Mouse (Mus musculus) heart, embryonic 14.5 days (tissue): ENCODE results near the gene Stra8. TPM values are rescaled to one million over a fixed set of nuclear protein-coding genes. Genes with fewer than 3 reads are reported as not detected.

Experiments
- ATAC-seq: fragments of 200-750 bp; cut with Nextera tagmentation; 2 replicates; pipeline ENCODE4 v1.8.0; 2017; ENCODE audit warnings: low read depth, moderate TSS enrichment; ENCODE audit not compliant: insufficient number of reproducible peaks, insufficient read depth, low FRiP score
- H3K27ac ChIP-seq, 2 experiments: fragments of 200-500 bp in 1 of 2; fragments of 300-500 bp in 1 of 2; sonication (generic) in 1 of 2; replicated peaks in 1 of 2; 2 replicates each; pipeline ENCODE4 v1.5.1; 2012 to 2014; ENCODE audit warnings: low read depth in 2 of 2, low read length in 2 of 2, control low read depth in 1 of 2, mild to moderate bottlenecking in 1 of 2, mixed read lengths in 1 of 2; ENCODE audit not compliant: control insufficient read depth in 1 of 2, insufficient read depth in 1 of 2
- H3K27me3 ChIP-seq: fragments of 300-500 bp; sonication (generic); 2 replicates; pipeline ENCODE4 v1.6.1; 2014; ENCODE audit warnings: mild to moderate bottlenecking, low read length, control low read depth; ENCODE audit not compliant: control insufficient read depth, insufficient read depth
- H3K36me3 ChIP-seq: fragments of 300-500 bp; sonication (generic); 2 replicates; pipeline ENCODE4 v1.6.1; 2014; ENCODE audit warnings: mild to moderate bottlenecking, control low read depth, low read length, mixed read lengths; ENCODE audit not compliant: control insufficient read depth, insufficient read depth
- H3K4me1 ChIP-seq, 2 experiments: fragments of 200-500 bp in 1 of 2; fragments of 300-500 bp in 1 of 2; sonication (generic) in 1 of 2; 2 replicates each; pipeline ENCODE4 v1.6.1; 2012 to 2014; ENCODE audit warnings: low read length in 2 of 2, control low read depth in 1 of 2, mixed read lengths in 1 of 2; ENCODE audit not compliant: control insufficient read depth in 2 of 2, insufficient read depth in 2 of 2
- H3K4me2 ChIP-seq: fragments of 300-500 bp; sonication (generic); 2 replicates; pipeline ENCODE4 v1.6.1; 2014; ENCODE audit warnings: mild to moderate bottlenecking, low read length
- H3K4me3 ChIP-seq, 2 experiments: fragments of 200-500 bp in 1 of 2; fragments of 300-500 bp in 1 of 2; sonication (generic) in 1 of 2; 2 replicates each; pipeline ENCODE4 v1.5.1; 2012 to 2014; ENCODE audit warnings: low read length in 2 of 2, mild to moderate bottlenecking in 2 of 2, control low read depth in 1 of 2, low read depth in 1 of 2, moderate library complexity in 1 of 2; ENCODE audit not compliant: control insufficient read depth in 1 of 2, insufficient read depth in 1 of 2
- H3K9ac ChIP-seq: fragments of 300-500 bp; sonication (generic); 2 replicates; pipeline ENCODE4 v1.6.1; 2014; ENCODE audit warnings: mild to moderate bottlenecking, low read length
- H3K9me3 ChIP-seq: fragments of 300-500 bp; sonication (generic); 2 replicates; pipeline ENCODE4 v1.6.1; 2016; ENCODE audit warnings: low read length, control low read depth; ENCODE audit not compliant: control insufficient read depth
- WGBS: fragments of 180-500 bp; shearing (Covaris S2); extraction: QIAGEN DNeasy Blood & Tissue Kit; methylation state at CpG from one replicate; pipeline ENCODE4 v1.1.7; 2014; 5-methylcytosine and 5-hydroxymethylcytosine counted together
- polyA plus RNA-seq: library from polyadenylated mRNA; unstranded; fragments of >200 nt; fragmentation: Nextera tagmentation; extraction: Ambion mirVana; gene quantifications from 2 replicates; pipeline ENCODE4 v1.2.1, GENCODE M21; 2014

Gene Stra8
- polyA plus RNA-seq, 1 experiment from 2014 or later: not detected

DNA sequence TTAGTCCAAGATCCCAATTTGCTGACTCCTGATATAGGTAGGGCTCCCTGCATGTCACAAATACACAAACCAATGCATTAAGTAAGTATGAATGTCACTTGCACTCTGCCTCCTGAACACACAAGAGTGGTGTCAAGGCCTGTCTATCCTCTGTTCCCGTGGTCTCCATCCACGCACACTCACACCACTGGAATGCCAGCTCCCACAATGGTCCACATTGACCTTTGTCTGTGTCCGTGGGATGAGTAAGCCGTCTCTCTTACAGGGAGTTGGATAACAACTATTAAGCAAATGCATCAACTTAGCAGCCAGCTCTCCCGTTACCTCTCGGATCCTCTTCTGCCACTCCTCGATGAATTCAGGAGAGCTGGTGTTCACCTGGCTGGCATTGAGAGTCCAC is 39.2 kb downstream of the Stra8 start:
- no peaks in the 10 kb centered on the region for H3K27me3 ChIP-seq
- no peaks in the 10 kb centered on the region for H3K9me3 ChIP-seq
- H3K27ac ChIP-seq: no peak overlapping the region
- peaks cover 2 to 7% of the 10 kb centered on the region in 2 experiments; a peak in 2 of 4 replicates for H3K4me1 ChIP-seq
- no peak overlapping the region for H3K4me3 ChIP-seq
- H3K36me3 ChIP-seq: no peaks in the 10 kb centered on the region
- no peak overlapping the region for H3K4me2 ChIP-seq
- 88% methylated on average over 7 of the region's 7 CpGs for WGBS
- no peak overlapping the region for H3K9ac ChIP-seq
- ATAC-seq: no peak

DNA sequence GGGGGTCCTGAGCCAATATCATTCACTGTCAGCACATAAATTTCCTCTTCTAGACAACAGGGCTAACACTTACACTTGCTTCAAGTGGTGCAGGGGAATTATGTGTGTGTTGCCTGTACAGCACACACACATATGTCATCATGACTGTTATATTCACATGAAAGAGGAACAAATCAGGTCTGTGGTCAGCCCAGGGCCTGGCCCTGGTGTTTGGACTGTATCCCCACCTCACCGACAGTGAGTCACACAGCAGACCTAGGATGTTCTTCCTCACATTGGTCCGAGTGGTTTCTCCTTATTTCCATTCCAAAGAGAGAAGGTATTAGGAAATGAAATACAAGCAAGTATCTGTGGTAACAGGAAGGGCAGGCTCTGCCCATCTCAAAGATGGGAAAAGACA is 44.6 kb downstream of the Stra8 start:
- 80% methylated on average over 2 of the region's 2 CpGs for WGBS
- no peaks in the 10 kb centered on the region for H3K36me3 ChIP-seq
- H3K4me3 ChIP-seq: no peak overlapping the region
- H3K27me3 ChIP-seq: no peaks in the 10 kb centered on the region
- H3K4me2 ChIP-seq: no peak overlapping the region
- no peaks in the 10 kb centered on the region for H3K4me1 ChIP-seq
- no peaks in the 10 kb centered on the region for H3K9me3 ChIP-seq
- ATAC-seq: no peak
- no peak overlapping the region for H3K9ac ChIP-seq
- H3K27ac ChIP-seq: no peak overlapping the region

DNA sequence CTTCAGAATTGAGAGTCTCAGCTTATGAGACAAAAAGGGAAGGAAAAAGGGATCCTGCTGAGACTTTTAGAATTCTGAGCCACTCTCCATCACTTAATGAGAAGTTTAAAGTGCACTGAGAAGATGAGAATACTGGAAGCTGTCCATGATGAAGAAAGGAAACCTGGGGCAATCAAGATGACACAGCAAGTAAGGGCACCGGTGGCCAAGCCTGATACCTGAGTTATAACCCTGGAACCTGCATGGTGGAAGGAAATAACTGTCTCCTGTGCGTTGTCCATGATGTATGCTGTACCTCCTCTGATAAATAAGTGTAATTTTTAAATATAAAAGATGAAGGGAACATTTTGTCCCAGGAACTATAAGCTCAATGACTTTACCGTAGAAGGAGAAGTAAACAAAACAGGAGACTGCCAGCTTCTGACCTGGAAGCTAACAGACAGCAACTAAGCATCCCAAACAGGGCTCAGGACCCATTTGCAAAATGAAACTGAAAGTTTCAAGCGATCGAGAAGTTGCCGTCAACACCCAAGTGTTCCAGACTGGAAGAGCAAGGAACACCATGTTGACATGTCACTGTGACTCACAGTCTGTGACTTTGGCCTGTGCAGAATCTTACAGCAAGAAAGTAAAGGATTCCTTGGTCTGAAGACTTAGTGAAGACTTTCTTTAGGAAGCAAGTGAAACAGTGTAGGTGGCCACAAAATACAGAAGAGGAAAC is 46.0 kb downstream of the Stra8 start:
- WGBS: 71% methylated on average over 6 of the region's 6 CpGs
- H3K36me3 ChIP-seq: no peaks in the 10 kb centered on the region
- H3K4me3 ChIP-seq: no peak overlapping the region
- H3K27me3 ChIP-seq: no peaks in the 10 kb centered on the region
- H3K9me3 ChIP-seq: no peaks in the 10 kb centered on the region
- ATAC-seq: no peak
- H3K4me2 ChIP-seq: no peak overlapping the region
- H3K4me1 ChIP-seq: no peaks in the 10 kb centered on the region
- H3K27ac ChIP-seq: no peak overlapping the region
- H3K9ac ChIP-seq: no peak overlapping the region

DNA sequence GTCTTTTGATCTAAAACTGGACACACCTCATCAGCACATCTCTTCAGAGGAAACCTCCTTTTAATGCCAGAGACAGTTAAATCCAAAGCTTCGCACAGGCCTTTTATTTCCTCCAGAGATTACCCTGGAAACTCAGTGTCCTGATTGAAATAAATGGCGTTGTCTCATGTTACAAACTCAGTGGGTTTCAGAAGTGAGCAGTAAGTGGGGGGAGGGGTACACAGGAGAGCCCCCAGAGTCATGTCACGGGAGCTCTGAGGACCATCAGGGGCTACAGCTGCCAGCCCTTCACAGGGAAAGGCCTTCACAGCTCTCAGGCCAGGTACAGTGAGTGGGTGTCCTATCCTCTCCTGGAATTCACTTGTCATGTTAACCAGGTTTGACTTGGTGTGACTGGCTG is 51.2 kb downstream of the Stra8 start:
- ATAC-seq: no peak
- H3K27ac ChIP-seq: no peak overlapping the region
- H3K4me2 ChIP-seq: no peak overlapping the region
- H3K4me3 ChIP-seq: no peak overlapping the region
- no peaks in the 10 kb centered on the region for H3K27me3 ChIP-seq
- H3K9ac ChIP-seq: no peak overlapping the region
- H3K4me1 ChIP-seq: no peaks in the 10 kb centered on the region
- no peaks in the 10 kb centered on the region for H3K36me3 ChIP-seq
- H3K9me3 ChIP-seq: no peaks in the 10 kb centered on the region
- WGBS: 65% methylated on average over 3 of the region's 3 CpGs

DNA sequence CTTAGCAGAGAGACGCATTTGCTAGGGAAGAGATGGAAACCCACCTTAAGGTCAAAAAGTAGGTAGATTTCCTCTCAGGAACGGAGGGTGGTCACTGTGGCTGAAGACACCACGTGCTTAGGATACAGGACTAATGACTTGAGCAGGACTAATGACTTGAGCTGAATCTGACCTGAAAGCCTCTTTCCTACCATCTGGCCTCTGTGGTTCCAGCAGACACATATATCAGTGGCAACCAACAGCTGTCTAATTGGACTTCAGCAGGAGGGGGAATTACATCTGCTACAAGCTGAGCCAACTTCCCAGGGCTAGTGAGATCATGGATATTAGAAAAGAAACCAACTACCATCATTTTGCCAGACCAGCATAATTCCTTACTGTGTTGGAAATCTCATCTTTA is 59.3 kb downstream of the Stra8 start:
- no peak for ATAC-seq
- Histone ChIP-seq H3K27me3 (no peaks in the 10 kb centered on the region), H3K27ac (no peak overlapping the region), H3K4me1 (peaks cover 0 to 2% of the 10 kb centered on the region in 2 experiments; a peak in 1 of 4 replicates), H3K9me3 (no peaks in the 10 kb centered on the region), H3K36me3 (no peaks in the 10 kb centered on the region), H3K4me3 (no peak overlapping the region), H3K9ac (no peak overlapping the region), H3K4me2 (no peak overlapping the region)
- 74% methylated on average over 3 of the region's 3 CpGs for WGBS

DNA sequence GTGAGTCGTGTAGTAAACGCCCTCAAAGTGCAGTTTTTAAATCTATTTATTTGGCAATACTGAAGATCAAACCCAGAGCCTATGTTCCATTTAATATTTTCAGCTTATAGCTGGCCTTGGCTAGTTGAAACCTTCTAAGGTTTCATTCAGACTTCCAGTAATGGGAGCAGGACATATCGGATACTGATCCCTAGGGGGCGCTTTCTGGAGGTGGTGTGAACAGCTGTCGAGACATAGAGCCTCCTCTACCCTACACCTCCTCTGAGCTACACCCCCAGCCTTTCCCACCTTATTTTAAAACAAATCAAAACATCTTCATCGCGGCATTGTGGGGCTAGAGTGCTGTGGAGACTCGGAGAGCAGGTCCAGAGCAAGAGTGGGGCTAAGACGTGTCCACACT is 60.7 kb downstream of the Stra8 start:
- no peak overlapping the region for H3K27ac ChIP-seq
- H3K36me3 ChIP-seq: no peaks in the 10 kb centered on the region
- no peak overlapping the region for H3K4me3 ChIP-seq
- no peaks in the 10 kb centered on the region for H3K27me3 ChIP-seq
- ATAC-seq: no peak
- no peak overlapping the region for H3K9ac ChIP-seq
- peaks cover 0 to 2% of the 10 kb centered on the region in 2 experiments; a peak in 1 of 4 replicates for H3K4me1 ChIP-seq
- WGBS: 54% methylated on average over 9 of the region's 9 CpGs
- H3K9me3 ChIP-seq: no peaks in the 10 kb centered on the region
- no peak overlapping the region for H3K4me2 ChIP-seq

DNA sequence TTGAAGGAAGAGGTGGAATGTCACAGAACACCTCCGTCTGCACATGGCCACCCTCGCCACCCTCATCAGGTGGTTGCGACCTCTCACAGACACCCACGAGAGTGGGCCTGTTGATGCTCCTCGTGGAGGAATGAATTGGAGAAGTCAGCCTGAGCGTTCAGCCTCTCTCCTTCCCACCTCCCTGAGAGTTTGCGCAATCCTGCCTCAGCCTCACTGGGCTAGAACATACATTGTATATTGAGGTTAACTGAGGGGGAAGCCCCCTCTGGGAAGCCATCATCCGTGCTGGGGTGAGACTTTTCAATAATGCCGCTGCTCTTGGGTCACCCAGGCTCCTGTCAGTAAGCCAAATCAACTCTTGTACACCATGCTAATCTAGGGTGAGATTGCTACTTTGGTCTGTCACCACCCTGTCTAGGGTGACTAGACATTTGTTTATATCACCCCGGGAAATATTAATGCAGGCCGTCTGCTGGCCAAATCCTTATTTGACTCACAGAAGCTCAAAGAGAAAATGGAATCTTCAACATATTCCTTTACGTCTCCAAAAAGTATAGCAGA is 67.2 kb downstream of the Stra8 start:
- H3K4me3 ChIP-seq: no peak overlapping the region
- no peaks in the 10 kb centered on the region for H3K27me3 ChIP-seq
- peak overlapping the region; percentile 51; the same call in 1 of the 2 replicates for H3K4me2 ChIP-seq
- peaks cover 10 to 15% of the 10 kb centered on the region in 2 experiments for H3K4me1 ChIP-seq
- no peak overlapping the region for H3K27ac ChIP-seq
- H3K9me3 ChIP-seq: no peaks in the 10 kb centered on the region
- H3K9ac ChIP-seq: no peak overlapping the region
- ATAC-seq: no peak
- H3K36me3 ChIP-seq: no peaks in the 10 kb centered on the region
- WGBS: 72% methylated on average over 12 of the region's 12 CpGs
